Mouse (Mus musculus) C2C12 (cell line): ENCODE measurements around the gene Aldob. TPM values are rescaled to one million over a fixed set of nuclear protein-coding genes. Genes with fewer than 3 reads are reported as not detected.

Source experiments
- H3K27me3 ChIP-seq: one replicate; pipeline ENCODE4 v1.6.1; 2011; ENCODE audit not compliant: control insufficient read depth, insufficient read depth, insufficient read length
- H3K36me3 ChIP-seq: one replicate; pipeline ENCODE4 v1.6.1; 2011; ENCODE audit not compliant: control insufficient read depth, insufficient read depth
- H3K4me3 ChIP-seq: one replicate; pipeline ENCODE4 v1.5.1; 2011; ENCODE audit warnings: mild to moderate bottlenecking, control low read depth; ENCODE audit not compliant: poor library complexity, insufficient read depth, severe bottlenecking
- H3K79me2 ChIP-seq: one replicate; pipeline ENCODE4 v1.6.1; 2011; ENCODE audit not compliant: control insufficient read depth, insufficient read depth
- H3K79me3 ChIP-seq: one replicate; pipeline ENCODE4 v1.6.1; 2011; ENCODE audit warnings: low read depth, control low read depth
- H3ac ChIP-seq: one replicate; pipeline ENCODE3; 2011; ENCODE audit warnings: low read depth; ENCODE audit not compliant: control insufficient read depth, insufficient read length
- CEBPB ChIP-seq: IDR thresholded peaks from one replicate; pipeline ENCODE4 v1.6.1; 2011; ENCODE audit warnings: low read depth, mild to moderate bottlenecking, control low read depth, moderate library complexity
- CTCF ChIP-seq: IDR thresholded peaks from one replicate; pipeline ENCODE4 v1.5.1; 2011; ENCODE audit not compliant: control insufficient read depth, insufficient read depth, insufficient read length
- FOSL1 ChIP-seq: IDR thresholded peaks from one replicate; pipeline ENCODE4 v1.8.0; 2011; ENCODE audit warnings: mild to moderate bottlenecking, low read length; ENCODE audit not compliant: poor library complexity, insufficient read depth, severe bottlenecking
- MAX ChIP-seq: IDR thresholded peaks from one replicate; pipeline ENCODE4 v1.6.1; 2011; ENCODE audit warnings: mild to moderate bottlenecking, control low read depth
- MYOD1 ChIP-seq: IDR thresholded peaks from one replicate; pipeline ENCODE4 v1.6.1; 2011; ENCODE audit warnings: low read depth; ENCODE audit not compliant: control insufficient read depth, insufficient read length
- MYOG ChIP-seq: IDR thresholded peaks from one replicate; pipeline ENCODE4 v1.6.1; 2011; ENCODE audit not compliant: control insufficient read depth, insufficient read length; ENCODE audit errors: extremely low read depth
- USF1 ChIP-seq: IDR thresholded peaks from one replicate; pipeline ENCODE4 v1.6.1; 2011; ENCODE audit warnings: low read depth, mild to moderate bottlenecking, control low read depth, moderate library complexity
- long read RNA-seq, 2 experiments: library from polyadenylated mRNA; unstranded; transcript quantifications; one replicate each; pipeline ENCODE4 v2.0.0; 2019 to 2020
- polyA plus RNA-seq: library from polyadenylated mRNA; unstranded; fragments of >200 nt; fragmentation: generic; extraction: Trizol; gene quantifications from one replicate; pipeline ENCODE4 v1.2.1, GENCODE M21; 2012; ENCODE audit warnings: missing spikeins

Gene Aldob
- not detected for polyA plus RNA-seq
- long read RNA-seq, experiment 1: 0 reads
- long read RNA-seq, experiment 2: 0 reads

DNA sequence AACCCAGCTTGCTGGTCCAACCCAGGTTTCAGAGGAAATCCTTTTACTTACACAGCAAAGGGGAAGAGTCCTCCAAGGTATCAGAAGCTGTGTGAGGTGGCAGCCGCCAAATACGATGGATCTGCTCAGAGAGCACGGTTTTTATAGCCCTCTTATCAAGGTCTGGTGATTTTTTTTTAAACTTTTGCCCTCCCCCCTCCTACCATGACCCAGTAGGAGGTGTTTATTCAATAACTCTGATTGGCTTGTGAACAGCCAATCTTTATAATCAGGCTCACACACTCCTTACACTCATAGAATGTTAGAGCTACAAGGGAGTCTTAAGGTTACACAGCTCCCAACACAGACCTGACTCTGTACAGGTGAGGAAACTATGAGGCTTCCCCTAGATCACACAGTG, at the start of gene Aldob:
Gene Aldob, minus strand, starts transcription at position 164 of the 400 bp plus-strand sequence.
- Histone ChIP-seq H3ac (no peak within 1 kb of the TSS), H3K27me3 (no peaks in the 10 kb centered on the region), H3K79me3 (no peaks in the 10 kb centered on the region), H3K36me3 (no peaks in the 10 kb centered on the region), H3K4me3 (no peak within 1 kb of the TSS), H3K79me2 (no peaks in the 10 kb centered on the region)
- TF ChIP-seq CEBPB (no peak), MAX (no peak), FOSL1 (no peak), CTCF (no peak), MYOG (no peak), MYOD1 (no peak), USF1 (no peak)

DNA sequence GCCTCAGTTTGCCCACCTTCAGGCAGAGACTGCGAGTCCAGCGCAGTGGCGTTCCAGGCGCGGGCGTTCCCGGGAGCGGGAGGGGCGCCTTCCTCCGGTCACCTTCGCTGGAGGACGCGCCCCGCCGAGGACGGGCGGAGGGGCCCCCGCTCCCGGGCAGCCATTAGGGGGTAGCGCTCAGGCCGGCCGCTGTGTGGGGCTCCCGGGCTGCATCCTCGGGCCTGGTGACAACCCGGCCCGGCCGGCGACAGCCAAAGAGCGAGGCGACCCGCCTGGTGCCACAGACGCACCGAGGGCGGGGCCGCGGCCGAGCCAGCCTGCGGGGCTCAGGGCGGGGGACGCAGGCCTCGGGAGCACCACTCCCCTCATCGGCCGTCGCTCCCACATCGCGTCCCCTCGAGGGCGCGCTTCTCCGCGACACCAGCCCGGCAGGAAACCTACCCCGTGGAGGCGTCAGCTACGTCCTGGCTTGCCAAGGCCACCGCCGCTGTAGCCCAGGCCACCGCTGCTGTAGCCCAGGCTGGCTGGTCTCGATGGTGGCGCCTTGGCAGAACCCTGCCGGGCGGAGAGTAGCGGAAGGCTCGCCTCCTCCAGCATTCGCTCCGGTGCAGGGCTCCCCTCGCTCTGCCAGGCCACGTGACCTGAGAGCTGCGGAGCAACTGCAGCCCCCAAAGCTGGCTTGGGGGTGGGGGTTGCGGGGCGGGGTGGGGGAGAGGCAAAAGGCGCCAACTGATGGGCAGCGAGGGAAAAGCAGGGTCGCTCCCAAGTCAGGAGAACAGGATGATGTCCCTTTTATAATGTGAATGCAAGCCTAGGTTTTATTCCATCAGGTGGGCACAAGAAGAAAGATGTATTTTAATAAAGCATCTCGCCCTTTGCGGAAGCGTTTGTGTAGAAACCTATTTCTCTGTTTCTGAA, 48.1 kb upstream of the Aldob start, which contains the start of gene Tmem246:
Gene Tmem246, minus strand, starts transcription at position 694 of the 918 bp plus-strand sequence.
- H3K79me2 ChIP-seq: no peaks in the 10 kb centered on the region
- no peaks in the 10 kb centered on the region for H3K79me3 ChIP-seq
- H3ac ChIP-seq: peak within 1 kb of the TSS; percentile 34
- TF ChIP-seq CTCF (no peak), USF1 (no peak), FOSL1 (no peak), CEBPB (no peak), MAX (no peak), MYOG (no peak), MYOD1 (no peak)
- no peak within 1 kb of the TSS for H3K4me3 ChIP-seq
- H3K27me3 ChIP-seq: peaks cover 12% of the 10 kb centered on the region
- H3K36me3 ChIP-seq: no peaks in the 10 kb centered on the region

DNA sequence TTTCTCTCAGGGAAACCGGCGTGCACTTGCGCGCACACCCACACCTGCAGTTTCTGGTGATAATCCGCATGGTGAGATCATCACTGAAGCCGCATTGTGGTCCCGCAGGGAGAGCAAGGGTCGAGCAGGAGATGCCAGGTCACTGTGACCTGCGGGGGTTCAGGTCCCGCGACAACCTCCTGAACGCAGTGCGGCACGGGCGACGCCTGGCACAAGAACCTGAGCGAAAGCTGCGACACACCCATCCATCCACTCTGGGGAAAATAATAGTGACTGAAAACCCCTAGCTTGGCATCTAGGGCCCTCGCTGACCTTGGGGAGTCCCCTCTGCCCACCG, 47.5 kb upstream of the Aldob start:
- H3ac ChIP-seq: peak overlapping the region; percentile 34
- no peaks in the 10 kb centered on the region for H3K79me2 ChIP-seq
- TF ChIP-seq FOSL1 (no peak), CEBPB (no peak), MYOD1 (no peak), CTCF (no peak), USF1 (no peak), MYOG (no peak), MAX (no peak)
- peaks cover 12% of the 10 kb centered on the region for H3K27me3 ChIP-seq
- no peaks in the 10 kb centered on the region for H3K36me3 ChIP-seq
- no peak overlapping the region for H3K4me3 ChIP-seq
- H3K79me3 ChIP-seq: no peaks in the 10 kb centered on the region

DNA sequence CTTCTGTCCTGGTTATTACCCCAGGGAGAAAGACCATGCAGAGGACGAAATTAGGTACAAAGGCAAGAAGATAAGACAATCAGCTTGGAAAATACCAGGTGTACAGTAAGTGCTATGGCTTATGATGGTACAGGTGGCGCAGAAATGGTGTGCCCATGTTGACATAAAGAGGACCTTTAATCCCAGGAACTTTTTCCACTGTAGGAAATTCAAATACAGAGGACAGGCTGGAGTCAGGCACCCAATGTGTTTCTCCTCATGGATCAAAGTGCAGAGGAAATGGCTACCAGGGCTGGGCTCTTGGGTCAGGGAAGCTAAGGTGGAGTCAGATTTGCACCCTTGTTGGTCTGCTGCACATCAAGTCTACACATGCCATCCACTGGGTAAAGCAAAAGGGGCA, 40.8 kb upstream of the Aldob start:
- H3K4me3 ChIP-seq: no peak overlapping the region
- TF ChIP-seq MYOD1 (no peak), USF1 (no peak), CTCF (no peak), MYOG (no peak), MAX (no peak), CEBPB (no peak), FOSL1 (no peak)
- no peaks in the 10 kb centered on the region for H3K27me3 ChIP-seq
- no peak overlapping the region for H3ac ChIP-seq
- no peaks in the 10 kb centered on the region for H3K79me2 ChIP-seq
- H3K36me3 ChIP-seq: no peaks in the 10 kb centered on the region
- H3K79me3 ChIP-seq: no peaks in the 10 kb centered on the region

DNA sequence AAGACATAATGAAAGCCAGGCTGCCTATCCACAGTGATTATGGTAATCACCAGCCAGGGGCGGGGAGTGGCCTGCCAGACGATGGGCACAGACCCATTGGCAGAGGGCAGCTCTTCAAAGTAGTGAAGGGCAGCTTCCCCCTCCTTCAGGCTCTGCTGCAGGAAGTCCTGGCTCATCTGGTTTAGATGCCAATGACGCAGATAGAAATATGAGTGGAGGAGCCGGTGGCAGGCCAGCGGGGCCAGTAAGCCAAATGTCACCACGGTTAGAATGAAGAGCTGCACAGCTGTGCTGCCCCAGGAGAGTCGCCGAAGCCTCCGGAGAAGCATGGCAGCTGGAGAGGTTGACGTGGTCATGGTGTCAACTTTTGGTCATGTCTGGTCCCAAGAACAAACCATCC, 37.5 kb upstream of the Aldob start:
- Histone ChIP-seq H3ac (no peak overlapping the region), H3K79me2 (no peaks in the 10 kb centered on the region), H3K36me3 (no peaks in the 10 kb centered on the region), H3K27me3 (no peaks in the 10 kb centered on the region), H3K4me3 (no peak overlapping the region), H3K79me3 (no peaks in the 10 kb centered on the region)
- TF ChIP-seq MYOG: no peak
- TF ChIP-seq FOSL1: no peak
- no peak for TF ChIP-seq MAX
- no peak for TF ChIP-seq CTCF
- TF ChIP-seq CEBPB: no peak
- TF ChIP-seq USF1: no peak
- no peak for TF ChIP-seq MYOD1
